Mouse (Mus musculus) kidney, adult 2 months (tissue): ENCODE measurements at regions not wholly inside any gene's neighbourhood (a gene's known extent, or its start where the extent isn't known, plus 50 kb on each side); places are given as distances from the start of the nearest gene placed in this dataset.

Source experiments
- CTCF ChIP-seq: fragments of 200-500 bp; conservative IDR thresholded peaks from 2 replicates; pipeline ENCODE4 v1.5.1; 2011; ENCODE audit warnings: low read depth, mild to moderate bottlenecking, control low read depth, low read length, moderate library complexity, mixed read lengths; ENCODE audit not compliant: insufficient read depth, insufficient read length
- POLR2A ChIP-seq: fragments of 200-500 bp; IDR thresholded peaks from one replicate; pipeline ENCODE4 v1.6.1; 2011; ENCODE audit warnings: low read depth, low read length, control low read depth

DNA sequence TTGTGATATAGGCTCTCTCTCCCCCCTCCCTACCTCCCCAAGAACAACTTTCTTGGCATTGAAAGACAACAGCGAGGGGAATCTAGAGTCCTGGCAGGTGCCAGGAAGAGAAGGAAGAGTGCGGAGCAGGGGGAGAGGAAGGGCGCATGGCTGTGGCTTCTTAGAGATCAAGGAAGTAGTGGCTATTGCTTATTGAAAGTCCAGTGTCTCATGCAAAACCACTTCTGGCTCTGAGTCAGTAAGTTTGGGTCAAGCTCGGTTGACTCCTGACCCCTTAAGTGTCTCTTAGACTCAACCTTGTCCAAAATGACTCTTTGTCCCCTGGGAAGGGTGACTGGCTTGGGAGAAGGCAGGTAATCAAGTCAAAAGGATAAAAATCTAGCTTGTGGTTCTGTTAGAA is 131.1 kb downstream of the Drd1 start:
- TF ChIP-seq POLR2A (no peak), CTCF (no peak)
